Mouse (Mus musculus) heart, embryonic 10.5 days (tissue): Measurements from ENCODE around the gene Morn4. TPM values are rescaled to one million over a fixed set of nuclear protein-coding genes. Genes with fewer than 3 reads are reported as not detected.

ENCODE experiments used
- DNase-seq: peaks from one replicate; pipeline ENCODE4 v3.0.0-alpha.2; 2017; ENCODE audit warnings: low spot score
- H3K27ac ChIP-seq: fragments of 300-500 bp; sonication (generic); 2 replicates; pipeline ENCODE4 v1.5.1; 2016; ENCODE audit warnings: mild to moderate bottlenecking
- H3K27me3 ChIP-seq: fragments of 300-500 bp; sonication (generic); 2 replicates; pipeline ENCODE4 v1.6.1; 2016; ENCODE audit warnings: mild to moderate bottlenecking; ENCODE audit not compliant: poor library complexity, insufficient read depth, severe bottlenecking
- H3K36me3 ChIP-seq: fragments of 300-500 bp; sonication (generic); 2 replicates; pipeline ENCODE4 v1.6.1; 2016; ENCODE audit warnings: mild to moderate bottlenecking, moderate library complexity
- H3K4me1 ChIP-seq: fragments of 300-500 bp; sonication (generic); 2 replicates; pipeline ENCODE4 v1.6.1; 2016; ENCODE audit warnings: mild to moderate bottlenecking
- H3K4me3 ChIP-seq: fragments of 300-500 bp; sonication (generic); 2 replicates; pipeline ENCODE4 v1.5.1; 2016; ENCODE audit warnings: mild to moderate bottlenecking, moderate library complexity
- H3K9me3 ChIP-seq: fragments of 300-500 bp; sonication (generic); 2 replicates; pipeline ENCODE4 v1.6.1; 2016; ENCODE audit warnings: mild to moderate bottlenecking, moderate library complexity
- WGBS: fragments of 180-500 bp; shearing (Covaris S2); methylation state at CpG from one replicate; pipeline ENCODE4 v1.1.7; 2016; 5-methylcytosine and 5-hydroxymethylcytosine counted together
- polyA plus RNA-seq: library from polyadenylated mRNA; unstranded; fragments of >200 nt; fragmentation: Nextera tagmentation; extraction: Ambion mirVana; gene quantifications from 2 replicates; pipeline ENCODE4 v1.2.1, GENCODE M21; 2016

The Morn4 gene
- polyA plus RNA-seq, result 18.8 and 22.0 TPM in 2 replicates

DNA sequence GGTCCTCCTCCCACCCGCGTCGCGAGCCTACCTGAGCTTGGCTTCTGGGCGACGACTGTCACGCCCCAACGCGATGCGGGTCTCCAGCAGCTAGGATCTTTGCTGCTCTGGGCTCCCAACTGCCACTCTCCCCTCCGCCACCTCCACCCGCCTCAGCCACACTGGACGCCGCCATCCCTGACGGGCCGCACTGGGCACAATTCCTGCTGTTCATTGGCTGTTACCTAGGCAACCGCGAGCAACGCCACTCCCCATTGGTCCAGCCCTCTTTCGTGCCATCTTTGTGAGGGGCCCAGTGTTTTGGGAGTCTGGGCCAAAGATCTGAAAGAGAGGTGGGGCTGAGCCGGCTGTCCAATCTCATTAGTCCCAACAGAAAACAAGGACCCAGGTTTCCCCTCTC, at the start of gene Morn4:
Gene Morn4 (minus strand): TSS at position 192 of the 400 bp plus-strand sequence.
- Histone ChIP-seq H3K9me3 (no peaks in the 10 kb centered on the region), H3K4me1 (peaks cover 27% of the 10 kb centered on the region), H3K27ac (peak within 1 kb of the TSS; percentile 85), H3K36me3 (no peaks in the 10 kb centered on the region), H3K4me3 (peak within 1 kb of the TSS; percentile 84), H3K27me3 (no peaks in the 10 kb centered on the region)
- WGBS, result under 1% methylated on average over 21 of the region's 21 CpGs
- DNase-seq, result peak; percentile 95

DNA sequence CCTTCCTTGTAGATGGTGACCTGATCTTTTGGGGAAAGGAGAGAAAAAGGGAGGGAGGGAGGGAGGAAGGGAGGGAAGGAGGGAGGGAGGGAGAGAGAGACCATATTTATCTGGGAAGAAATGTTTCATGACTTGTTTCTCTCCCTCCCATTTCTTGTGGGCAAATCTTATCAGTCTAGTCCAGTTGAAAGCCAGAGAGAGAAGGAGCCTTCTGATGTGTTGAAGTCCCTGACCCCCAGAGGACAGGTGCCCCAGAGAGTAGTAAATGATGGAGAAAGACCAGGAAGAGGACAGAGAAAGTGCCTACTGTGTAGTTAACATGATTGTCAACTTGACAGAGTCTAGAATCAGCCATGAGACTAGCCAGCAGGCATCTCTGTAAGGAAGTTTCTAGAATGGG, 48.9 kb upstream of the Morn4 start:
- H3K4me1 ChIP-seq, result peaks cover 4% of the 10 kb centered on the region; the same call in 1 of the 2 replicates
- H3K27ac ChIP-seq, result no peak overlapping the region
- no peaks in the 10 kb centered on the region for H3K9me3 ChIP-seq
- H3K36me3 ChIP-seq, result no peaks in the 10 kb centered on the region
- no peak overlapping the region for H3K4me3 ChIP-seq
- no peaks in the 10 kb centered on the region for H3K27me3 ChIP-seq
- no peak for DNase-seq

DNA sequence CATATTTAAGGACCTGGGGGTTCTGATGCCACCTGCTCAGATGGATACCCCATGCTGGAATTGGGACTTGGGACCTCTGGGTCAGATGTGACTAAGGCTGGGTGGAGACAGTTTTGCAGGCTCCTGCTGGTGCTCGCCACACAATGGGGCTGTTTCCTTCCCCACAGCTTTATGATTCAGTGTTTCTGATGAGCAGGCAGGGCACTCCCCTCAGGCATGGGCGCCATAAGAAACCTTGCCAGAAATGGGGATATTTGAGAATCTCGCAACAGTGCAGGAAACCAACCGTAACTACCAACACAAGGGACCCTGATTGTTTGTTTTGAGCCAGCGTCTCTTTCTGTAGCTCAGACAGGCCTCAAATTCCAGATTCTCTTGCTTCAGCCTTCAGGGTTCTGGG, 44.9 kb upstream of the Morn4 start:
- Histone ChIP-seq H3K27me3 (no peaks in the 10 kb centered on the region), H3K27ac (no peak overlapping the region), H3K36me3 (no peaks in the 10 kb centered on the region), H3K4me3 (no peak overlapping the region), H3K9me3 (no peaks in the 10 kb centered on the region), H3K4me1 (peaks cover 28% of the 10 kb centered on the region)
- DNase-seq, result no peak
- 76% methylated on average over 5 of the region's 5 CpGs for WGBS

DNA sequence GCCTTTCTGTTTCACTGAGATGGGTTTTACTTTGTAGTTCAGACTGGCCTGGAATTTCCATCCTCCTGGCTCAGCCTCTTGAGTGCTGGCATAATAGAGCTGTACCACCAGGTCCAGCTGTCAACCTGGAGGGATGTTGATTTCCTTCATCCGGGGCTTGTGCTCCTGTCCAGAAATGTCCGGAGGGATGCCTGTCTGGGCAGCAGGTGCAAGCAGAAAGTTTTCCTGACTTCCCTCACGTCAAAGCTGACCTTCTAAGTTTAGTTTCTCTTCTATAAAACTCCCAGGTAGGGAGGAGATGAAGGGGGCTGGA, 44.1 kb upstream of the Morn4 start:
- Histone ChIP-seq H3K27ac (peak overlapping the region; percentile 91; the same call in 1 of the 2 replicates), H3K9me3 (no peaks in the 10 kb centered on the region)
- WGBS, result 74% methylated on average over 3 of the region's 3 CpGs

DNA sequence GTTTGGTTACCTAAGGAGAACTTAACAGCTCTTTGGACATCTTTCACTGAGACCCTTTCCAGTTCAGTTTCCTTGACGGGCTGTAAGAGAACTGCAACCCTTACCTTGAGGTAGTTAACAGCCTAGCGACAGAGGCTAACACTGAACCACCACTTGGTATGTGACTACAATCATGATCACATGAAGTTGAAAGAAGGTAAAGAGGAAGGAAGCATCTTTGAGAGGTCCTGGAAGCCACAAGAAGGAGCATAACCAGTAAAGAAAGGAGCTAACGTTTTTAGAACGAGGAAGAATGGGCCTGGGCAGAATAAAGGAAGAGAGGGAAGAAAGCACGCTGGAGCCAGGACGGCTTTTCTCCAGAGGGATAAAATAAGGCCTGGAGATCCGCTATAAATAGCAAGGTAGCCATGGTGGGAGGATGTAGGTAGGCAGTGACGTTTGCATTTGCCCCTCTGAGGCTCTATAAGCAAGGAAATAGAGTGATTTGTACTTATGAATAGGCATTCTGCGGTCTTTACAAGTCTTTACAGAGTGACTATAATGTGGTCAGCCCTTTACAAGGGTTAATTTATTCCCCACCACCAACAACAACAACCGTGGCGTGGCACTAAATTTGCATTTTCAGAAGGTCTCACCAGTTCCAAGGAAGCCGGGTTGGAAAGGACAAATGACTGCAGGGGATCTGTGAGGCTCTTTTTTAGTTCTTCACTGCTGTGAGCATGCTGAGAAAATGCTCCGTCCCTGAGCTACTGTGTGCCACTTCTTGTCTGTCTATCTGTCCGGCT, 43.5 kb upstream of the Morn4 start:
- Histone ChIP-seq H3K27ac (peak overlapping the region; percentile 91), H3K9me3 (no peaks in the 10 kb centered on the region), H3K36me3 (peaks cover 2% of the 10 kb centered on the region; the same call in 1 of the 2 replicates), H3K4me1 (peaks cover 34% of the 10 kb centered on the region), H3K4me3 (peak overlapping the region; percentile 78), H3K27me3 (no peaks in the 10 kb centered on the region)
- DNase-seq, result no peak
- WGBS, result 32% methylated on average over 14 of the region's 14 CpGs

More for the DNA sequence above, 44.1 kb upstream of the Morn4 start:
- Histone ChIP-seq H3K4me3 (no peak overlapping the region), H3K4me1 (peaks cover 34% of the 10 kb centered on the region), H3K36me3 (no peaks in the 10 kb centered on the region), H3K27me3 (no peaks in the 10 kb centered on the region)
- DNase-seq, result no peak

DNA sequence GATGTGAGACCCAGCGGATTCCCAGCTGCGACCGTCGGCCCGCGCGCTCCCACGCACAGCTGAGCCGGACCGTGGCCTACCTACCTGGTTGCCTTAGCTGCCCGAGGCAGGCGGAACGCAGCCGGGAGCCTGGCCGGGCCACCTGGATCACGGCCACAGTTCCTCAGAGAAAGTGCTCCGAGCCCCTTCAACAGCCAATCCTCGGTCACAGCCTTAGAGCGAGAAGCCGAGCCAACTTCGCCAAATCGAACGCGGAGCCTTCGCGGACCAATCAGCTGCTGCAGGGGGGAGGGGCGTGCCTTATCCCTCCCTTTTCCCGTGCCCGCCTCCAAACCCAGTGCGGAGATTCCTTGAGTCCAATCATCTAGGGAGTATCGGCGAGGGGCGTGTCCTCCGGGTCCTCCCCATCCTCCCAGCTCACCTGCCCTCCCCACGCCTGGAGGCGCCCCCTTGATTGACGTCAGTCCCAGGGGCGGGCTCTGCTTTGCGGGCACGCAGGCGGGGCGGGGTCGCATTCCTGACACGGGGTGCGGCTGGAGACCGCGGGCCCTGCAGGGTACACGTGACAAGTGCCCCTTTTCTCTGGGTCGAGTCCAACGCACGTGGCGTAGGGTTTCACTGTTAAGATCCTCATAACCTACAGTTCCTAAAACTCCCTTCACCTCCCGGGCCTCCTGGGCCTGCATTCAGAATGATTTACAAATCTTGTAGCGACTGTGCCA, 42.8 kb upstream of the Morn4 start, which contains the start of gene Avpi1:
Gene Avpi1 (minus strand): TSS at position 273 of the 722 bp plus-strand sequence.
- H3K27ac ChIP-seq, result peak within 1 kb of the TSS; percentile 91
- H3K4me1 ChIP-seq, result peaks cover 34% of the 10 kb centered on the region

DNA sequence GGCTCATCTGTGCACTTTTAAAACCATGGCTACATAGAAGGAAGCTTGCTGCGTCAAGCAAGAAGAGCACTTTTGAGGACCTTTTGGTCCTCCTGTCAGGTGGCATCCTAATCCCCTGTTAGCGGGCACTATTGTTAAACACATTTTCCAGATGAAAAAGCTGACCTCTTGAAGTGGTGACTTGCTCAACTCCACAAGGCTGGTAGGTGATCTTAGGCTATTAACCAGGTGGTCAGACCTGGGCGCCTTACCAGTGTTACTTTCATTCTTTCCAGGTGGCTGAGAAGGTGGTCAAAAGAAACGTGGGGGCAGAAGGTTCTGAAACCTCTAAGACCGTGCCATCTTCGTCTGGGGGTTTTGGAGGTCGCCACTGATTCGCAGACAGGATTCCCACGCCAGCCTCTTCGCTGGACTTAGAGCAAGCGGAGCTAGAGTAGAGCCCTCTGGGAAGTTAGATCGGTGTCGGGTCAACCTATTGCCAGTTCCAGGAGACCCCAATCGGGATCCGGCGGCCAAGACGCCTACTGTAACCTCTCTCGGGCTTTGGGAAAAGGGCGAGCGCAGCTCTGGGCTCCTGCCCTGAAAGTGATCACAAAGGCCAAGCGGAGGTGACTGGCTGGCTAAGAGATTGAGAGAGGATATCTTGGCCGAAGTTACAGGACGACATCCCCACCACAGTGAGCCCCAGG, 42.0 kb upstream of the Morn4 start:
- peak overlapping the region; percentile 91 for H3K27ac ChIP-seq
- H3K4me3 ChIP-seq, result peak overlapping the region; percentile 78
- peaks cover 34% of the 10 kb centered on the region for H3K4me1 ChIP-seq
- DNase-seq, result no peak
- WGBS, result 4% methylated on average over 23 of the region's 23 CpGs
- peaks cover 16% of the 10 kb centered on the region for H3K36me3 ChIP-seq
- H3K9me3 ChIP-seq, result no peaks in the 10 kb centered on the region
- H3K27me3 ChIP-seq, result no peaks in the 10 kb centered on the region

More for the DNA sequence above, 42.8 kb upstream of the Morn4 start, which contains the start of gene Avpi1:
- Histone ChIP-seq H3K9me3 (no peaks in the 10 kb centered on the region), H3K27me3 (no peaks in the 10 kb centered on the region), H3K4me3 (peak within 1 kb of the TSS; percentile 78), H3K36me3 (peaks cover 8% of the 10 kb centered on the region)
- WGBS, result under 1% methylated on average over 54 of the region's 54 CpGs
- DNase-seq, result peak; percentile 99

DNA sequence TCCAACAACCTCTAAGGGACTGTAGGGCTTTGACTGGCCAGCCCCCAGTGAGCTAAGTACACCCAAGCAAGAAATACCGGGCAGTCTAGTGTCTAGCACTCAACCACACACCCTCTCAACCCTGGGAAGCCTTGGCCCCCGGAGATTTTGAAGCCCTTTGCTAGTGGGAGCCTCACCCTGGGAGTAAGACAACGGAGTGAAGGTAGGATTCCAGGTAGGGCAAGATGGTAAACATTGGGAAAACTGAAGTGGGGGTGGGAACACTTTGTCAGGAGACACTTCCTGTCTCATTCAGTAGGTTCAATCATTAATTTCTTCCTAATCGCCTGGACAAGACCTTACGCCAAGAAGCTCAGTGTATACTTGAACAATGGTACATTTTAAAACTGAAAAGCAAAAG, 40.9 kb upstream of the Morn4 start:
- Histone ChIP-seq H3K9me3 (no peaks in the 10 kb centered on the region), H3K27ac (no peak overlapping the region; the same call in 1 of the 2 replicates), H3K4me1 (peaks cover 34% of the 10 kb centered on the region), H3K4me3 (no peak overlapping the region), H3K36me3 (peaks cover 27% of the 10 kb centered on the region), H3K27me3 (no peaks in the 10 kb centered on the region)
- DNase-seq, result no peak
- WGBS, result 86% methylated on average over 5 of the region's 5 CpGs

DNA sequence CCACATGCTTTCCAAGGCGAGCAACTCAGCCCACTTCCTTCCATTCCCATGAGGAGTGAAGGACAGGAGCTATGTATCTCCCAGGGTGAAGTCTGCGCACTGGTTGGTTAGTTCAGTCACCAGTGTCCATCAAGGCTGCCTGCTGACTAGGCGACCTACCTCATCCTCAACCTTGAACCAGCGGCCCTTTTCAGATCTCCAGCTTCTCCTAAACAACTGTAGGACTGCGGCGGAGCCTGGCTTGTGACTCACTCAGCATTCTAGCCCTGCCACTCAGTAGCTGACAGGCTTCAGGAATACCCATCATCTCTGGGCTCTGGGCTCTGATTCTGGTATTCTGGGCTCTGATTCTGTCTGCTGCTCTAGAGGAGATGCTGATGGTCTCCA, 40.1 kb upstream of the Morn4 start:
- peaks cover 35% of the 10 kb centered on the region for H3K36me3 ChIP-seq
- H3K27ac ChIP-seq, result peak overlapping the region; percentile 33
- no peak overlapping the region for H3K4me3 ChIP-seq
- H3K27me3 ChIP-seq, result no peaks in the 10 kb centered on the region
- WGBS, result 85% methylated on average over 6 of the region's 6 CpGs
- DNase-seq, result no peak
- H3K9me3 ChIP-seq, result no peaks in the 10 kb centered on the region
- peaks cover 34% of the 10 kb centered on the region for H3K4me1 ChIP-seq

DNA sequence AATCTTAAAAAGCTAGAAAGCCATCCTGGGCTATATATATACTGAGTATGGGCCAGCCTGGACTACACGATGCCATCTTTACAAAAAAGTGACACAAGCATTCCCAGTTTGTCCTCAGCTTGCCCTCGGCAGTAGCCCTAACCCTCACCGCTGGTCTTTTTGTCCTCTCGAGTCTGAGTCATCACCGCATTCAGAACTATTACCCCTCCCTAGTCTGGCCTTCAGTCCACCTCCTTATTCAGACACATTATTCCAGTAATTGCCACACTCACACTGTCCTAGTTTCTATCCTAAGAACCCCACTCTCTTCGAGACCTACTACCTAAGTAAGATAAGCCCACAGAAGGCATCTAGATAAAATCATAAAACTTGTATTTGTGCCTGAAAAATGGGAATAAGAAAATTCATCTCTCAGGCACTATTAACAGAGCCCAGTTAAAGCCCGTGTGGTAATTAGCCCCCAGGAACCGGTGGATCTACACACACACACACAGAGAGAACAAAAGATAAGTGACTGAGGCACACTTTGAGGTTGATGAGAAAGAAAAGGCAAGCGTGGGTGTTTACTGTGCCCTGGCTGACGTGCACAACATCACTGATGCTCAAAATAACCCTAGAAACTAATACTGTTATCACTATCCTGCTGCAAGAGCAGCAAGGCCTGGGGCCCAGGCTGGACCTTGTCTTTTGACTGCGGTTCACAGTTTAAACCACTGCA, 39.5 kb upstream of the Morn4 start:
- H3K36me3 ChIP-seq, result peaks cover 40% of the 10 kb centered on the region
- H3K4me1 ChIP-seq, result peaks cover 34% of the 10 kb centered on the region
- no peak for DNase-seq
- 69% methylated on average over 11 of the region's 11 CpGs for WGBS
- H3K9me3 ChIP-seq, result no peaks in the 10 kb centered on the region
- no peaks in the 10 kb centered on the region for H3K27me3 ChIP-seq
- H3K27ac ChIP-seq, result peak overlapping the region; percentile 33
- H3K4me3 ChIP-seq, result no peak overlapping the region

DNA sequence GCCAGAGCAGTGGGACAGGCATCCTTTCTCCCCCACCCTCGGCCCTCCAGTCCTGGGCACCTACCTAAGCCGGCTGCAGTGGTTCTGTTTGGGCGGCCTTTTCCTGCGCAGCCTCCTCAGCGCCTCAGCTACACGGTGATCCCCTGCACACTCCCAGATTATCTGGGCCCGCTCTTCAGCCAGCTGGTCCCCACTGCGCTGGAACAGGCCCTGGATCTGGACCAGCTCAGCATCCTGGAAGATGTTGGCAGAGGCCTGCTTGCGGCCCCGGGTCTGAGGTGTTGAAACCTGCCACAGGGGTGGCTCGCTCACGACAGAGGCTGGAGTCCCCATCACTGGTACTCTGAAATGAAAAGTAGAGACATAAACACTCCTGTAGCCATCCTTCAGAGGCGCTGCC, 38.5 kb upstream of the Morn4 start:
- H3K36me3 ChIP-seq, result peaks cover 50% of the 10 kb centered on the region
- 80% methylated on average over 13 of the region's 13 CpGs for WGBS

DNA sequence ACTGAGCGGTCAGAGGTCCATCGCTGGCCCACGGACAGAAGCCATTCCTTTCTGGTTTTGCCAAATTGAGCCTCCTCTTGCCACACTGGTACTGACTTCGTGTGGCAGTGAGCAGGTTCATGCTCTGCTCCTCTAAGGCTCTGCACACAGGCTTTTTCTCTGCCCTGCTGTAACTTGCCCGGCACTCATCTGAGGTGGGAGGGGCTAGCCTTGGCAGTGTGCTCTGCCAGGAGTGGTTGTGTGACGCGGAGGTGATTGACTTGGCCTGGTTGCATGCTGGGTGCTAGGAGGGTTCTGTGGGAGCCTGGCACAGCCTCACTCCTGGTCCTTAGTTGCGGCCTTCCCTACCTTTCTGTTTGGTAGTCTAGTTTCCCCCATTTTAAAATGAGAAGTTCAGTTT, 34.3 kb upstream of the Morn4 start:
- no peak overlapping the region for H3K4me3 ChIP-seq
- H3K36me3 ChIP-seq, result peaks cover 88% of the 10 kb centered on the region
- WGBS, result 88% methylated on average over 8 of the region's 8 CpGs
- no peaks in the 10 kb centered on the region for H3K4me1 ChIP-seq
- H3K27ac ChIP-seq, result no peak overlapping the region
- no peaks in the 10 kb centered on the region for H3K9me3 ChIP-seq
- no peaks in the 10 kb centered on the region for H3K27me3 ChIP-seq
- DNase-seq, result no peak

More for the DNA sequence above, 38.5 kb upstream of the Morn4 start:
- Histone ChIP-seq H3K27me3 (no peaks in the 10 kb centered on the region), H3K4me3 (no peak overlapping the region), H3K27ac (no peak overlapping the region), H3K9me3 (no peaks in the 10 kb centered on the region), H3K4me1 (peaks cover 26% of the 10 kb centered on the region)
- no peak for DNase-seq
